Mouse (Mus musculus) limb, embryonic 15.5 days (tissue): ENCODE results near the gene Spg20. TPM values are rescaled to one million over a fixed set of nuclear protein-coding genes. Genes with fewer than 3 reads are reported as not detected.

ENCODE experiments used
- ATAC-seq: fragments of 200-750 bp; cut with Nextera tagmentation; 2 replicates; pipeline ENCODE4 v1.8.0; 2017; ENCODE audit warnings: low read depth, moderate TSS enrichment; ENCODE audit not compliant: insufficient number of reproducible peaks, low FRiP score, low TSS enrichment
- H3K27ac ChIP-seq: fragments of 300-500 bp; sonication (generic); 2 replicates; pipeline ENCODE4 v1.5.1; 2015; ENCODE audit warnings: moderate library complexity, mild to moderate bottlenecking, inconsistent platforms
- H3K27me3 ChIP-seq: fragments of 300-500 bp; sonication (generic); 2 replicates; pipeline ENCODE4 v1.6.1; 2015; ENCODE audit warnings: inconsistent platforms
- H3K36me3 ChIP-seq: fragments of 300-500 bp; sonication (generic); 2 replicates; pipeline ENCODE4 v1.6.1; 2015; ENCODE audit warnings: inconsistent platforms
- H3K4me1 ChIP-seq: fragments of 300-500 bp; sonication (generic); 2 replicates; pipeline ENCODE4 v1.6.1; 2015; ENCODE audit warnings: inconsistent platforms
- H3K4me2 ChIP-seq: fragments of 300-500 bp; sonication (generic); 2 replicates; pipeline ENCODE4 v1.6.1; 2015; ENCODE audit warnings: mild to moderate bottlenecking, inconsistent platforms
- H3K4me3 ChIP-seq: fragments of 300-500 bp; sonication (generic); 2 replicates; pipeline ENCODE4 v1.5.1; 2015; ENCODE audit warnings: mild to moderate bottlenecking, inconsistent platforms
- H3K9ac ChIP-seq: fragments of 300-500 bp; sonication (generic); 2 replicates; pipeline ENCODE4 v1.6.1; 2015; ENCODE audit warnings: inconsistent platforms
- H3K9me3 ChIP-seq: fragments of 300-500 bp; sonication (generic); 2 replicates; pipeline ENCODE4 v1.6.1; 2016; ENCODE audit warnings: inconsistent platforms
- WGBS: fragments of 180-500 bp; shearing (Covaris S2); methylation state at CpG from one replicate; pipeline ENCODE4 v1.1.7; 2015; 5-methylcytosine and 5-hydroxymethylcytosine counted together
- polyA plus RNA-seq: library from polyadenylated mRNA; unstranded; fragments of >200 nt; fragmentation: Nextera tagmentation; extraction: Ambion mirVana; gene quantifications from 2 replicates; pipeline ENCODE4 v1.2.1, GENCODE M21; 2015

The Spg20 gene
- polyA plus RNA-seq, 1 experiment from 2014 or later = 78.2 TPM

DNA sequence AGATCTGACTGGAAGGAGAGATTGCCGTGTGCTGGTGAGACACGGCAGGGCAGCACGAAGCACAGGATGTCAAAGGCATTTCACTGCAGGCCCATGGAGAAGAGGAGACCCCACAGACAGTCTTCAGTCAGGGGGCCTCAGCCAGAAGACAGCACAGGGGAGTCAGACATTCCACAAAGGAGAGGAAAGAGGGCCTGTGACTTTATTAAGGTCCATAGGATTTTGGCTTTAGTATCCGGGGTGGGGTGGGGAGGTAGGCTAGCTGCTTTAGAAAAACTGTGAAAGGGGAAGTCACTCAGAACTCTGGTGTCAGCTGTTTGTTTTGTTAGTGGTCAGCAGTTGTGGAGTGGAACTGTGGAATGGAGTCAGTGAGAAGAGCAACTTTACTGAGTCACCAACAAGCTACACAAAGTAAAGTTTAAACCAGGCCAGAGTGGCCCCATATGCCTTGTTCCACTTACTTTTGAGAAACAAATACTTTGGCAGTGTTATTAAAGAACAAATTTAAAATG is 17.3 kb downstream of the Spg20 start:
- 89% methylated on average over 4 of the region's 4 CpGs for WGBS
- ATAC-seq = no peak
- H3K36me3 ChIP-seq = peaks cover 92% of the 10 kb centered on the region

DNA sequence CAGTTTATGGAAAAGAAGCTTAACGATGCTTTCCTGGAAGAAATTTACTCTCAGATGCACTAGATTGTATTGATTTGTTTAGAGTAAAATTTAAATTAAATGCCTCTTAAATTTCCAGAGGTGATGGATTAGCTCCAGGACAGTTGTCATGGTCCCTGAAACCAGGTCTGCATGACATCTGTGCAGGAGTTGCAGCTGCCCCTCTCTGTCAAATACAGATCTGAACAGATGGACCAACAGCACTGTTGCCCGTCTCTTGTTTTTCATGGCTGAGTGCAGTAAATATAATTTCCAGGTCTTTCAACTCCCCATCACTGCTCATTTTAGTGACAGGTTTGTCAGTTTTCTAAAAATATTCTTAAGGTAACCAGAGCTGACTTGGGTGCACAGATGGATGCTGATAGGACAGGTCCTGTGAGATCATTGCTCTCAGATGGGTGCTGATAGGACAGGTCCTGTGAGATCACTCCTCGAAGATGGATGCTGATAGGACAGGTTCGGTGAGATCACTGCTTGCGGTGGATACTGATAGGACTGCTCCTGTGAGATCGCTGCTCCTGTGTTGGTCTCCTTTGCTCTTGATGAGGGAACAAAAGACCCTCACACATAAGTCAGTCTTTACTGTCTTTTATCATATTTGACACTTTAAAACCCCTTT is 19.8 kb downstream of the Spg20 start:
- Histone ChIP-seq H3K9ac (no peak overlapping the region), H3K4me3 (no peak overlapping the region), H3K4me1 (no peaks in the 10 kb centered on the region), H3K36me3 (peaks cover 93% of the 10 kb centered on the region), H3K4me2 (no peak overlapping the region), H3K27ac (no peak overlapping the region), H3K27me3 (no peaks in the 10 kb centered on the region), H3K9me3 (no peaks in the 10 kb centered on the region)
- no peak for ATAC-seq
- WGBS = 93% methylated on average over 6 of the region's 6 CpGs

More for the DNA sequence above, 17.3 kb downstream of the Spg20 start:
- Histone ChIP-seq H3K9me3 (no peaks in the 10 kb centered on the region), H3K27ac (no peak overlapping the region), H3K4me1 (no peaks in the 10 kb centered on the region), H3K4me3 (no peak overlapping the region), H3K9ac (no peak overlapping the region), H3K4me2 (no peak overlapping the region), H3K27me3 (no peaks in the 10 kb centered on the region)

DNA sequence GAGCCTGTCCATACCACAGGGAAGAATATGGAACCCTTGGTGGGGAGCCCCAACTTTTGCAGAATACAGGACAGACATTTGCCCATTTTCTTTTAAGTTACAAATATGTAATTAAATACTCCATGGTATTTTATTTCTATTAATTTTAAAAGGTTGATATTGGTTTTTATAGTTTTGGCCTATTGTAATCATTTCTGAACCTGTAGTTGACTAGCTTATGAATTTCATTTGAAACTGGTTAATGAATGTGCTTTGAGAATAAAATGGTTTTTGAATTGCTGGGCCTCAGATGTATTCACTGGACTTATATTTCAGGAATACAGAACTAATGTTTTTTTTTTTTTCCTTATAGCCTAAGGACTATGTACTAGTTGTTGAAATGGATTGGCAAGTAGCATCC is 25.1 kb downstream of the Spg20 start, which contains the start of gene Ccdc169:
Ccdc169 (plus strand) TSS at position 301 of the 400 bp plus-strand sequence.
- Histone ChIP-seq H3K27me3 (no peaks in the 10 kb centered on the region), H3K36me3 (peaks cover 63% of the 10 kb centered on the region), H3K9ac (no peak within 1 kb of the TSS), H3K4me3 (no peak within 1 kb of the TSS), H3K9me3 (no peaks in the 10 kb centered on the region), H3K27ac (no peak within 1 kb of the TSS), H3K4me2 (no peak within 1 kb of the TSS), H3K4me1 (no peaks in the 10 kb centered on the region)
- ATAC-seq = no peak

DNA sequence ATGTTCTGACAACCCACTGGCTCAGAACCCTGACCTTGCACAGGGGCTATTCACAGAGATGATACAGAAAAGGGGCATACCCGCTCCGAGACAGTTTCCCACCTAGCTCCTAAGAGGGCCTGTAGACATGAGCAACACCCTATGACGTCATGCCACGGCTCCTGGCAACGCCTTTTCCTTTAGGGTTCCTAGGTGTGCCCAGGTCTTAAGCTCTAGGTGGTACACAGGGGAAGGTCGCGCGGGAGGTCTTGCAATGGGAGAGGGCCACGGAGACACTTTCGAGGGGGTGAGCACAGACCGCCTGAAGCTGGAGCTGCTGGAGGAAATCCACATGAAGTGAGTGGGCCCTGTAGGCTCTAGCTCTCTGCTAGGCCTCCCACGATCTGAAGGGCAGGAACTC is 27.9 kb downstream of the Spg20 start:
- no peak overlapping the region for H3K27ac ChIP-seq
- no peaks in the 10 kb centered on the region for H3K4me1 ChIP-seq
- no peaks in the 10 kb centered on the region for H3K27me3 ChIP-seq
- WGBS = 93% methylated on average over 12 of the region's 12 CpGs
- peaks cover 38% of the 10 kb centered on the region for H3K36me3 ChIP-seq
- H3K4me2 ChIP-seq = no peak overlapping the region
- H3K9me3 ChIP-seq = no peaks in the 10 kb centered on the region
- no peak; the same call in 1 of the 2 replicates for ATAC-seq
- H3K4me3 ChIP-seq = no peak overlapping the region
- H3K9ac ChIP-seq = no peak overlapping the region

DNA sequence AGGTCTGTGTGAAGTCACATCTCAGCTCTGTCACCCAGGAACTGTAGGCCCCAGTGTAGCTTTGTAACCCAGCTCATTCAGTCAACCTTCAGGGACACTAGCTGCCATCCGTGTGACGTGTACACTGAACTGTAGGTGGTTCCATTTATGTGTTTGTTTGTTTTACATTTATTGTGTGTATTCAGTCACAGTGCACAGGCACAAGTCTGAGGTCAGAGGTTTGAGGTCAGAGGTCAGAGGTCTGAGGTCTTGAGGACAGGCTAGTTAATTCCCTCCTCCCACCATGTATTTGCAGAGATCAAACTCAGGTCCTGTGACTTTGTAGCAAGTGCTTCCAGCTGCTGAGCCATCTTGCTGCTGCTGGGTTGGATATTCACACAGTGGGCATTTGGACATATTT is 29.5 kb downstream of the Spg20 start:
- Histone ChIP-seq H3K27ac (no peak overlapping the region), H3K4me2 (no peak overlapping the region), H3K27me3 (no peaks in the 10 kb centered on the region), H3K4me3 (no peak overlapping the region), H3K9me3 (no peaks in the 10 kb centered on the region), H3K9ac (no peak overlapping the region), H3K4me1 (no peaks in the 10 kb centered on the region), H3K36me3 (peaks cover 24% of the 10 kb centered on the region)
- ATAC-seq = no peak
- 75% methylated on average over 2 of the region's 2 CpGs for WGBS

DNA sequence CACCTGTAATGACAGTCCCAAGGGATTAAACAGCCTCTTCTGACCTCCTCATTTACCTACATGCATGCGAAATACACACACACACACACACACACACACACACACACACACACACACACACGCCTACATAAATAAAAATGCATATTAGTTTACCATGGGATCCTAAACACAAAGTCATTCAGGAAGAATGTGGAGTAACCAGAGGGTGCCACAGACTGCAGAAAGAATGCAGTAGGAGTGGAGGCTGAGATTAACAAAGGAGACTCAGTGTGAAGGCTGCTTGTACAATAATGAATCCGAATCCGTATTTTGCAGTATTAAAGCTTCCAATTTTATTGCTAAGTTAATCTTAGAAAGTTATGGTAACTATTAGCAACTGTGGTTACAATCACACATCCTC is 33.0 kb downstream of the Spg20 start:
- 81% methylated on average over 4 of the region's 4 CpGs for WGBS
- Histone ChIP-seq H3K9ac (no peak overlapping the region), H3K4me3 (no peak overlapping the region), H3K4me2 (no peak overlapping the region), H3K4me1 (no peaks in the 10 kb centered on the region), H3K9me3 (no peaks in the 10 kb centered on the region), H3K36me3 (0 out of 2 replicates have a peak, but pooled peaks cover under 1% of the 10 kb centered on the region), H3K27ac (no peak overlapping the region), H3K27me3 (no peaks in the 10 kb centered on the region)
- no peak for ATAC-seq

DNA sequence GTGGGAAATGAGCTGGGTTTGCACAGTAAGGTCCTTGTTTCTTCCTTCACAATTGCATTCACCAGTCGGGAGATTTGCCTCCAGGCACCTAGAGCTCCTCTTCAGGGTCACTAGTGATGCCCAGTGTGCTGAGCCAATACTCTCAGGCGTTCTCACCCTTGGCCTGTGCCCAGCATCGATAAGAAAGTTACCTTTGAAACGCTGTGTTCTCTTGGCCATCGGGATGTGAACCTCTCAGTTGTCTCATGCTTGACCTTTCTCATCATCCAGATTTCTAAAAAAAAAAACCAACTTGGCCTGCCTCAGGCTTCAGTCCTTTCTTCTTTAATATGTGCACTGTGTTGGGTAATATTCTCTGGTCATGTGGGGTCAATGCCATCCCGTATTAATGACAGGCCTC is 34.5 kb downstream of the Spg20 start:
- no peak overlapping the region for H3K4me3 ChIP-seq
- ATAC-seq = no peak
- 75% methylated on average over 6 of the region's 6 CpGs for WGBS
- H3K9ac ChIP-seq = no peak overlapping the region
- H3K9me3 ChIP-seq = no peaks in the 10 kb centered on the region
- H3K27ac ChIP-seq = no peak overlapping the region
- no peaks in the 10 kb centered on the region for H3K36me3 ChIP-seq
- no peak overlapping the region for H3K4me2 ChIP-seq
- no peaks in the 10 kb centered on the region for H3K27me3 ChIP-seq
- H3K4me1 ChIP-seq = no peaks in the 10 kb centered on the region

DNA sequence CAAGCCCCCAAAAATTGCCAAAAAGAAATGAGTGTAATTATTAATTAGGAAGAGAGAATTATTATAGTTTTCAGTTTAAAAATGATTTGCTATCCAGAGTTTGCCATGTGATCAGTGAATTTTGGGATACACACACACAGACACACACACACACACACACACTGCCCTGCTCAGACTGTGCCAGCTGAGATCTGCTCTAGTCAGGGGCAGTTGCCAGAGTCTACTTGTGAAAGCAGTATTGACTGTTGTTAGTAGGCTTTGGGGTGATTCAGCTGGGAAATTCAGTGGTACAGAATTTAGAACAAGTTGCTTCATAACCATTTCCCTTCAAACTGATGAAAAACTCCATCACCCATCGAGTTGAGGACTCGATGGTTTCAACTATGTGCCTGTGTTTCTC is 35.2 kb downstream of the Spg20 start:
- no peak overlapping the region for H3K9ac ChIP-seq
- no peaks in the 10 kb centered on the region for H3K9me3 ChIP-seq
- H3K4me2 ChIP-seq = no peak overlapping the region
- peaks cover 3% of the 10 kb centered on the region; the same call in 1 of the 2 replicates for H3K4me1 ChIP-seq
- no peak overlapping the region for H3K4me3 ChIP-seq
- no peak for ATAC-seq
- H3K36me3 ChIP-seq = no peaks in the 10 kb centered on the region
- 88% methylated on average over 2 of the region's 2 CpGs for WGBS
- H3K27me3 ChIP-seq = no peaks in the 10 kb centered on the region
- no peak overlapping the region for H3K27ac ChIP-seq

DNA sequence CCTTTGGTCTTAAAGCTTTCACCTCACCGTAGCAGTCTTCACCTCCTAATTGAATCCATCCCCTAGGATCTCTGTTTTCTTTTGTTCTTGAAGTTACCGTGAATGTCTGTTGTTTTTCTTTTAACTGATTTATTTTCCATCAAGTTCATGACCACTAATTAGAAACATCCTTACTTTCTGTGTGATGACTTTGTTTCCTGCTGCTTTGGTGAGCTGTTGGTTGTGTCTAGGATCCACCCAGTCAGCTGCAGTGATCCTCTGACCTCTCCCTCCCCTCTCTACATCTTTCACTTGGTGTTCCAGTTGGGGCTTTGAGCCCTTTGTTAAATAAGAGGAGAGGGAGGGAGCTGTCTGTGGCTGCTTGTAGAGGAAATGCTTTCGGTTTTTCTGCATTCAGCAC is 36.2 kb downstream of the Spg20 start:
- H3K27ac ChIP-seq = no peak overlapping the region
- no peaks in the 10 kb centered on the region for H3K27me3 ChIP-seq
- peaks cover 3% of the 10 kb centered on the region; the same call in 1 of the 2 replicates for H3K4me1 ChIP-seq
- no peak overlapping the region for H3K4me3 ChIP-seq
- 17% methylated on average over 3 of the region's 3 CpGs for WGBS
- no peak overlapping the region for H3K4me2 ChIP-seq
- no peak overlapping the region for H3K9ac ChIP-seq
- no peaks in the 10 kb centered on the region for H3K9me3 ChIP-seq
- no peak for ATAC-seq
- H3K36me3 ChIP-seq = no peaks in the 10 kb centered on the region

DNA sequence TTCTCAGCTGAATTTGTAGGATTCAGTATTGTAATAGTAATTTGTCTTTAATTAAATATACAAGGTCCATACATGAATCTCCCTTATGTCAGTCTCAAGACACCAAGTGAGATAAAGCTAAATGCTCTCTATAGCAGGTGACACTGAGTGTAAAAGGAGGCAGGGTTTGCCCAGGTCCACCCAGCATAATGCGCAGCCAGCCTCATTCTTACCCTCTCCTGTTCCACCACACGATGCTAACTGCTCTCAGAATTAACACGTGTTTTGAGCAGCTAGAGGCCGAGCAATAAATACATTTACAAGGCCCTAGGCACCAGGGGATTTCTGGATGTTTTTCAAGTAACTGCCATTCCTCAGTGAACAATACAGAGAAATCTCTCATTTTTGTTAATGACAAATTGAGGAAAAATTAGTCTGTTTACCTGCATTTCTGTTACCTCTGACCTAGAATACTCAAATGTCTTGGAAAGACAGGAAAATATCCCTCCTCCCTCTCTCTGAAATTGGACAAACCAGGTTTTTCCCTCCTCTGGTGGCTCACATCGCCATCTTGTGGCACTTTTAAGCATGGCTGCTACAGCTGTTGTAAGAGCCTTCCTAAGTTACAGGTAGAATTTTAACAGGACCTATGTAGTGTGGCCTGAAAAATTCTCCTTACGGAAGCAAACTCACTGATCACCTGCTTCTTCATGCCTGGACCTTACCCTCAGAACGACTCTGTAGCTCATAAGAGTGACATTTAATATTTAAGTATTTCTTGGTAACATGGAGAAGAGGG is 39.9 kb downstream of the Spg20 start:
- Histone ChIP-seq H3K27me3 (no peaks in the 10 kb centered on the region), H3K4me3 (no peak overlapping the region), H3K4me2 (no peak overlapping the region), H3K27ac (no peak overlapping the region), H3K36me3 (no peaks in the 10 kb centered on the region), H3K9me3 (no peaks in the 10 kb centered on the region), H3K9ac (no peak overlapping the region), H3K4me1 (peaks cover 3% of the 10 kb centered on the region; the same call in 1 of the 2 replicates)
- ATAC-seq = no peak
- WGBS = 18% methylated on average over 7 of the region's 7 CpGs

DNA sequence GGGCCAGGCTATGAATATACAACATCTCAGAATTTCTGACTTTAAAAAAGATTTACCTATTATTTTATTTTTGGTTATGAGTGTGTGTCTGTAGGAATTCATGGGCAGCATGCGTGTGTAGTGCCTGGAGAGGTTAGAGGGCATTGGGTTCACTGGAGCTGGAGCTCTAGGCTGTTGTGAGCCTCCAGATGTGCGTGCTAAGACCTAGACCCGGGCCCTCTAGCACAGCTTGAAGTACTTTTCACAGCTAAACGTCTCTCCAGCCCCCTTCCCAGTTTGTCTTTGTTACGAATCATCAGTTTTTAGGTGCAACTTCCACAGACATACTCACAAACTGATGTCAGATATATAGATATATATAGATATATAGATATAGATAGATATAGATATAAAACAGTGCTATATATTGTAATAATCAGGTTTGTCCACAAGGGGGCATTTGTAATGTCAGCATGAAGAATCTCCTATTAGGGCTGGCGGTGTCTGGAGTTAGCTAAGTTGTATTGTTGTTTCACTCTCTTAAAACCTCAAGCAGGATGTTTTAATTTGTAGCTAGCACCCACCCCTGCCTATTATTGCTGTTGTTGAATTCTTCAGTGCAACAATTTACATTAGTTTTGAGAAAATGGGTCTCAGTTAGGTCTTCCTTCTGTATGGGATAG is 40.9 kb downstream of the Spg20 start:
- no peak overlapping the region for H3K9ac ChIP-seq
- no peaks in the 10 kb centered on the region for H3K36me3 ChIP-seq
- no peak overlapping the region for H3K27ac ChIP-seq
- 60% methylated on average over 6 of the region's 6 CpGs for WGBS
- H3K4me2 ChIP-seq = no peak overlapping the region
- peaks cover 3% of the 10 kb centered on the region; the same call in 1 of the 2 replicates for H3K4me1 ChIP-seq
- no peaks in the 10 kb centered on the region for H3K27me3 ChIP-seq
- no peak overlapping the region for H3K4me3 ChIP-seq
- no peaks in the 10 kb centered on the region for H3K9me3 ChIP-seq
- ATAC-seq = no peak

DNA sequence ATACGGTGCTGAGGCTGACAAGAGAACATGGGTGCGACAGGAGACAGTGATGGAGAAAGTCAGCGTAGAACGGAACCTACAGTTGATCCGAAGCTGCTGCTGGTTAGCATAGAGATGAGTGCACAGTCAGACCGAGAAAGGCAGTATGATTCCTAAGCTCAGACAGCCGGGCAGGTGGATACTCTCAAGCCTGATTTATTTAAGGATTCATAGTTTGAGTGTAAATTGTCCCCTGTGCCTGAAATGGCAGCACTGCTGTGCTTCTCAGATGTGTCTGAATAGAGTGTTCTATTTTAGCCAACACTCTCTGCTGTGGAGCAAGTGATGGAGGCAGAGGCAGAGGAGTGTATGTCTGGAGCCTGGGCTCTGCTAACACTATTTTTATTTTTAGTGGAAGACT is 42.3 kb downstream of the Spg20 start:
- Histone ChIP-seq H3K27me3 (no peaks in the 10 kb centered on the region), H3K36me3 (no peaks in the 10 kb centered on the region), H3K9ac (no peak overlapping the region), H3K4me1 (peaks cover 3% of the 10 kb centered on the region; the same call in 1 of the 2 replicates), H3K4me3 (no peak overlapping the region), H3K27ac (no peak overlapping the region), H3K4me2 (no peak overlapping the region), H3K9me3 (no peaks in the 10 kb centered on the region)
- ATAC-seq = no peak
- 87% methylated on average over 7 of the region's 7 CpGs for WGBS
